Mouse (Mus musculus) brain, adult 2 months (tissue): ENCODE measurements at regions not wholly inside any gene's neighbourhood (a gene's known extent, or its start where the extent isn't known, plus 50 kb on each side); places are given as distances from the start of the nearest gene placed in this dataset.
A peak's percentile ranks its signal among the peaks of the same experiment; 100 is the strongest.

ENCODE experiments used
- DNase-seq: peaks from one replicate; pipeline ENCODE4 v3.0.0; 2011; ENCODE audit warnings: low read depth, low spot score

DNA sequence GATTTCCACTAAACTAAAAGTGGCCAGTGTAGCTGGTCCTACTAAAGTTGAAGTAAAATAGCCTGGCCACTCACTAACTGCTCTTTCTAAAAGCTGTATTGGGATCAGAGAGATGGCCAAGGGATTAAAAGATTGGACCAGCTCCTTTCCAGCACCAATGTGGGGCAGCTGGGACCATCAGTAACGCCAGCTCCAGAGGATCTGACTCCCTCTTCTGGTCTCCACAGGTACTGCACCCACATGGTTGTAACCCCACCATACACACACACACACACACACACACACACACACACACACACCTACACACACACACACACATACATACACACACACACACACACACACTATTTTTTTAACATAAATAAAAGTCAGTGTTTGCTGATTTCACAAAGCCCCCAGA is 122.1 kb upstream of the Topaz1 start:
- DNase-seq = no peak

DNA sequence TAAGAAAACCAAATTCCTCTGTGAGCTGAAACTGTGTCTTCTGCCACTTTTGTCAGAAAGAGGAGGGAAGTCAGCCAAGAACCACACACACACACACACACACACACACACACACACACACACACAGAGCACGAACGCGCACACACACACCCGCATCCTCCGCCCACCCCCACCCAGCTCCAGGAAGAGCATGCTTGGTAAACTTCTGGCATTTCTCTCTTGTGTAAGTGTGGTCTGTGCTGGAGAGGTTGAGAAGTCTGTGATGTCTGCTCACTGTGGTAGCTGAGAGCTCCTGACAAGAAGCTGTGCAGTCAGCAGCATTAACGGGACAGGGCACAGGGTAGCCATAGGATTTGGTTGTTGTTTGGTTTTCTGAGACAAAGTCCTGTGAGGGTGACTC is 120.8 kb upstream of the Topaz1 start:
- peak; percentile 59 for DNase-seq

DNA sequence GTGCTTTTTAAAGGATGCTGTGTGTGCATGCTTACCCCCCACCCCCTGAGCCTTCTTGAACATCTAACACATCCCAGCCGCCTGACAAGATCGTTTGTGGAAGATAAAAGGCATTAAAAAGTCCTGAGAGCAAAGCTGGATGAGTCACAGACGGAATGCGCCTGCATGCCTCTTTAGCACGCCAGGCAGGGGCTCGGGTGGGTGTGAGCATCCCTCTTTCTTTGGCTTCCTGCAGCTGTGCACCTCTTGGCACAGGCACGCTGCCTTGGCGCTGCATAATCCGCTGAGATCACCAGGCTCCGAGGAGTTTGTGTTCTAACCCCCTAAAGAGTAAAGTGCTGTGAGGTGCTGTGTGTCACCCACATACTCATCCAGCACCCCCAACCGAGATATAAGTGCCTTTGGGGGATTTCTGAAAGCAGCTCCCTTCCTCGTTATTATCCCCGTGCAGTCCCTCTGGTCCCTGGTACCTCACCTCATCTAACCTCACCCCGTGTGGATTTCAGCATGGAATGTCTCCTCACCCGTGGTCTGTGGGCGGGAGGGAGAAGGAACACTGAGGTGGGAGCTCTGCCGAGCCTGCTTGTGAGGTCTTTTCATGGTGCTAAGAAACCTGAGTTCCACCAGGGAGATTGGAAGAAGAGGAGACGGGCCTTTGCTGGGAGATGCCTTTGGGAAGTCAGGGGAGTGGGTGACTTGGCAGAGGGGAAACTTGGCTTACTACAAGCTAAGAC is 117.8 kb upstream of the Topaz1 start:
- peak; percentile 96 for DNase-seq

DNA sequence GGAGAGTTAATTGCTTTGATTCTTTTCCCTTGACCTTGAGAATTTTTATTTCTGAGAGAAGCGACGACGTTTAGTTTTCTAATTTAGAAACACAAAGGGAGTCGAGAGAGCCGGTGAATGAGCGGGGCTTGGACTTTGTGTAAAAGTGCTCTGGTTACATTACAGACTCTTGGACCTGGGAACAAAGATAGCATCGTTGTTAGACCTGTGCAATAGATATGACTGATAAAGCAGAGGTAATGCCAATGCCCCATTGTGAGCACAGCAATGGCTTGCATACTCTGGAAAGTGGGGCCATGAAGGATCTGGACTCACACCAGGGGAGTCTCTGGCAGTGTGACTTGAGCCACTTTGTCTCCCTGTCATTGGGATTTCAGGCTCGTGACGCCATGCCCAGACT is 115.4 kb upstream of the Topaz1 start:
- no peak for DNase-seq

DNA sequence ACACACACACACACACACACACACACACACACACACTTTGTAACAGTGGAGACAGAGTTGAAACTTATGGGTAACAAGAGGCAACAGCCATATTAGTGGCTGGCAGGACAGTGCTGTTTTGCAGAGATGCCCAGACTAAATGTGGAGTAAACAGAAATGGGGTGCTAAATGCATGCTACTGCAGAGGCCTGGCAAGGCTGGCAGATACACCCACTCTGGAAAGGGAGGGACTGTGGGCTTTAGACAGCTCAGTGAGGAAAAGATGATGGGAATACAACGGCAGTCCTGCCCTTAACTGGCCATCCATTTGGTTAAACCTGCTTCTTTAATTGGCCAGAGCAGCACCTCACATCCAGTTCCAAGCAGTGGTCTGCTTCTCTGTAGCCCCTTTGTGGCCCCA is 113.7 kb upstream of the Topaz1 start:
- peak; percentile 53 for DNase-seq

DNA sequence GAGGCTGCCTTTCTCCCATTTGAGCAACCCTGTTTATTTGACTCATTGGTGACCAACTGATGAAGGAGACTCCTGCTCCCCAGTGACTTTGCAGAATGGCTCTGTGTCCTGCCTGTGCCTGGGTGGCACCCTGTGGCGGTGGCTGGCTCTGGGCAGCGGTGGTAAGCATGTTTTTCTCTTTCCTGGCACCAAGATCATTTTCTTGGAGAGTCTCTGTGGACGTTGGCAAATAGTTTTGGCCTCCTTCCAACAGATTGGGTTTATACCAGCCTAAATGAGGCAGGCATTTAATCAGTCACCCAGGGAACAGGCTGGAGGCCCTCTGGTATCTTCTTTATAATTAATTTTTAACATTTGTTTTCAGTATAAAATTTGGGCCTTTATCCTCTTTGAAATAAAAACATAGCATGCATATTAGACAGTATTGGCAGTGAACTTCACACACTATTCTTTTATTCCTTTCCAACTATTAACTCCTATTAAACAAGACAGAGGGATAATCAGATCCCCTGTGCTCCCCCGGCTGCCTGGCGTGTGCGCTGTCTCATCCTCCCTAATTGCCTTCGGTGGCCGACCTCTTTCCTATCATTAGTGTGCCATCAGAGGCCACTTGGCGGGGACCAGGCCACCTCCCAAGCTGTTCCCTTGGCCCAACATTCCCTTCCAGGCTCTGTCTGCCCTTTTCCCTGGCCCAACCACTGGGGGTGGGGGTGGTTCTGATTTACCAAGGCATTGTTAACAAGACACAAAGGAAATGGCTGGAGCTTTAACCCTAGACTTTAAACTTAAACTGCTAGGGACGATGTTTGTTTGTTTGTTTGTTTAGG is 111.8 kb upstream of the Topaz1 start:
- peak; percentile 73 for DNase-seq

DNA sequence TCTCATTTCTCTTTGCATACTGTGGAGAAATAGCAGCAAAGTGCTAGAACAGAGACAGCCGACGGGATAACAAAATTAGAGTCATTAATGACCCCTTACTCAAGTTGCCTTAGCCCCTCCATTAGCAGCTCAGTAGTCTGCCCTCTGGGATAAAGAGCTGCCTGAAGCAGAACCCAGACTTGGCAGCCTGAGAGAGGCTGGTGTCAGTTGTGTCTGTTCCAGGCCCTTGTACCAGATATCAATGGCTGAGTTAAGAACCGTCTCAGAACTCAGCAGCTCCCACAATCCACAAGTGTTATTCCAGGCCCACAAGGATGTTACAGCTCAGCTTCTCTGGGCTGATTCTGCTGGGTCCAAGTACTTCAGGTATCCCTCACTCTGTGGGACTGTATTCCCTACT is 109.6 kb upstream of the Topaz1 start:
- no peak for DNase-seq

DNA sequence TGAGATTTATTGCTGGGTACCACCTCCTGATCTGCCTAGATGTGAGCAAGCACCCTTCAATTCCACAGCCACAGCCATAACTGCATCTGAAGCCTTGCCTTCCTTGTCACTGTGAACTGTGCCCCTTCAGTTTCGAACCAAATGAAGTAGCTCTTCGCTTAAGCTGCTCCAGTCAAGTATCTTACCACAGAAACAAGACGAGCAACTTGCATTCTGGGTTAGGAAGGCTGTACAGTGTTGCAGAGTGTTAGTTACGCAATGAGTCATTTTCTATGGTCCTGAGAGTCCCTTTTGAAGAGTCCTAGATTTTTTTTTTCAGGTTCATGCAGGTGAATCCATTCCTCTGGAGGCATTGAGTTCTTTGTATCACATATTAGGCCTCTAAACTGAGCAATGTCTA is 107.9 kb upstream of the Topaz1 start:
- no peak for DNase-seq

DNA sequence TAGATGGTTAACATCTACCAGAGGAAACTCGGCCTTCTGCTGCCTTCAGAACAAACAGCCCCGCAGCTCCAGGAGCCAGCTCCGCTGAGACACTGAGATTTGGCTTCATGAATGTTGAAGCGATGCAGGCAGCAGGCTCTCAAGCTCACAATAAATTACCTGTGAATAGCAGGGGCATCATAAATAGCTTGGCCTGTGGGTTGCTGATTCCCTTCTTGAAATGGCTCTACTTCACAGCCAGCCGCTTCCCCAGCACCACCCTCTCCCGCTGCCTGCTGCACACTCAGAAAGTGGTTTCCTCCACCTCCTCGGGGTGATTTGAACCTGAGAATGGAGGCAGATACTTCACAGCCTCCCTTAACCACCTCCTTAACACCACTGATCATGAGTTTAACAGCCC is 104.2 kb upstream of the Topaz1 start:
- DNase-seq = peak; percentile 70

DNA sequence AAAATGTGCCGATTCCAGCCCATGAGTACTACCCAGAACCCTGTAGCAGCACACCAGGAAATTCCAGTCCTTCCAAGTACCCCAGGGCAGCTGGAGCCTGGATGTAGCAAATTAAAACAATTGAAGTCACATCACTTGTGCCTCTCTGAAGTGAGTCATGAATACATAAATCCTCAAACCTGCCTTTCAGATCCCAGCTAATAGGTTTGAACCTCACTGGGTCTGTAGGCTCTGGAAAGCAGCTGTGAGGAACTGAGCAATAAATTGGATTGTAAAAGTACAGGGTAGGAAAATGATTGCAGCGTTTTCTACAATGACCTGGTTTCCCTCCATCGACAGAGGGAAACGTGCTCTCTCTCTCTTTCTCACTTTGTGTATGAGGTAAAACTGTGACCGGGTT is 101.6 kb upstream of the Topaz1 start:
- DNase-seq = peak; percentile 37

DNA sequence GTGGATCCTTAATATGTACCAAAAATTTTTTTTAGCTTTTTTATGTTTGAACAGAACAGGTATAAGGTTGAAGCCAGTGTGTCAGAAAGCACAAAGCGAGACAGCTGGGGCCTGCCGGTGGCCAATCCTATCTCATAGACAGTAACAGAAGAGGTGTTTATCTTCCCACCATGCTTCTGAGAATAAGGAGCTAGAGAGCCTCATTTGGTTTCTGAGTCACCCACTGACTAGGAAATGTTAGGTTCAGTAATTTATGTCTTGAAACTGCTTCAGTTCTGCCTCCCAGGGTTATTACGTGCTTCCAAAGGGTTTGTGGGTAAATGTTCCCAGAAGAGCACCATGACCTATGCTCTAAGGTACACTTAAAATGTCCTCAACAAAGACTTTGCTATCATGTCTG is 96.3 kb upstream of the Topaz1 start:
- DNase-seq = peak; percentile 80

DNA sequence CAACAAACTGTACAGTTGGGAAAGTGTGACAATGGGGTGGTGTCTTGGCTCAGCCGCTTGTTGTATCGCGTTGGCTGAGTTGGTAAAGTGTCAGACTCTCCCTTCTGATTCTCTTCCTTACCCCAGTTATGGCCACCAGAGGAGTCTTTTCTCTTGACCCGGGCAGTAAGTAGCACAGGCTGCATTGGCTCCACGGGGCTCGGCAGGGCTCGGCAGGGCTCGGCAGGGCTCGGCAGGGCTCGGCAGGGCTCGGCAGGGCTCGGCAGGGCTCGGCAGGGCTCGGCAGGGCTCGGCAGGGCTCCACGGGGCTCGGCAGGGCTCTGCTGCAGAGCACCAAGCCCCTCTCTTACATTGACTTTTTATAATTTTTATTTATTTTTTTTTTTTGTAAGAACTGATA is 91.6 kb upstream of the Topaz1 start:
- peak; percentile 35 for DNase-seq

DNA sequence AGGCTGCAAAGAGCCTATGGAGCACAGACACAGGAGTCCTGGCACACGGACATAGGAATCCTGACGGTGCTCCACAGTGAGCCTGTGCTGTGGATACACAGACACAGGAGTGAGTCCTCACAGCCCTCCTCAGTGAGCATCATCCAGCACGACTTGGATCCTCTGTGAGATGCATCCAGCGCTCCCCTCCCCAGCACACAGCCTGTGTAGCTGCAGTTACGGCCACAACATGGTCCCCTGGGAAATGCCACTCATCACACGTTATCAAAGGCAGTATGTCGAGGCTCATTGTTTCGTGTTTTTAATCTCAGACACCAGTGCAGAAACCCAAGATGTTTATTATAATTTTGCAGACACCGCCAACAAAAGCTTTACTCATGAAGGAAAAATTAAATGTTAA is 87.1 kb upstream of the Topaz1 start:
- DNase-seq = peak; percentile 48

DNA sequence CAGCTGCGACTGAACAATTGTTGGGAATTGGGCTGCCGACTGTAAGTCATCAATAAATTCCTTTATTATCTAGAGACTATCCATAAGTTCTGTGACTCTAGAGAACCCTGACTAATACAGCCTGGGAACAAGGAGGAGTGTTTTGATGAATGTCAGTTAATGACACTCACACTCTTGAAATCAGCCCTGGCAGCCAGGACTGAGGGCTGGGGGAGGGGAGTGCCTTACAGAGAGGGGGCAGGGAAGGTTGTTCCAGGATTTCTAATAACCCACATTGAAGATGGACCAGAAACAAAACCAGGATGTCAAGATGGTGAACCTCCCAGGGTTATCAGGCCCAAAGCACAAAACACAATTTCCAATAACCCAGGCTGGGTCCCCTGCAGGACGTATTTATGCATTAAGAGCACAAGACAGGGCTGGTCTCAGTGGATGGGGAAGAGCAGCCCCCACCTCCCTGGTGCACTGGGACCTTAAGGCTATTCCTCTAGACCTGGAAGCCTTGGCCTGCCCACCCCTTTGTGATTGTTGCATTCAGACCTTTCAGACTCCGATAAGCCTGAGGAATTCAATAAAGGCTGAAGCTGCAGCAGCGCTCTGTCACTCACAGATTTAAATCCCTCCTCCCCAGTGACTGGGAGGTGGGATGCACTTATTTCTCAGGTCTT is 80.0 kb upstream of the Topaz1 start:
- no peak for DNase-seq

DNA sequence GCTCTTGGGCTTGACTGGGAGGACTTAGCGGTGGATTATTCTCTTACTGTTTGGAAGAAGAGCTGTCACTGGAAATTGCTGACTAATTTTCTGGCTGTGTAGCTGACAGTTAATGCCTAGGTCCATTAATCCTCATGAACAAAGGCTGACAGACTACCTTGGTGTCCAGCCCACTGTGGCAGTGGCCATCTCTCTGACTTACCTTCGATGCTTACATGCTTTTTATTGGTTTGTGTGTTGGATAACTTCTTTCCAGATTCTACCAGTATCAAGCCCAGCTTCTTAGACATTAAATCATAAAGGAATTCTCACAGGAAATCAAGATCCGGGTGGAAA is 79.5 kb upstream of the Topaz1 start:
- DNase-seq = no peak

DNA sequence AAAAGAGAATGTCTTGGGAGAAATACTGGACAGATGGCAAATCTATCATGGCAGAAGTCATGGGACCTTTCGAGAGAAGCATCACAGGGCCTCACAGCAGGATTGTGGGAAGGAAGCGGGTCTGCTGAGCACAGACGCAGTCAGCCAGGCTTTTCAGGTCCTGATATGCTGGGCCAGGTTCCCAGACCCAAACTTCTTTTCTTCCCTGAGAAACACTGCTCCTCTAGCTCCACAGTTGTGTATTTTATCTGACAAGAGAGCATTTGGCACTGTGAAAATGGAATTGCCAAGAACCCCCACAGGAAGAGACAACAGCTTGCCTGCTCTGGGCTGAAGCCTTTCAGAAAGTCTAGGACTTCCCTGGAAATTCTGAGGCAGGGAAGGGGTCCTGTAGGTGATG is 73.4 kb upstream of the Topaz1 start:
- peak; percentile 53 for DNase-seq

DNA sequence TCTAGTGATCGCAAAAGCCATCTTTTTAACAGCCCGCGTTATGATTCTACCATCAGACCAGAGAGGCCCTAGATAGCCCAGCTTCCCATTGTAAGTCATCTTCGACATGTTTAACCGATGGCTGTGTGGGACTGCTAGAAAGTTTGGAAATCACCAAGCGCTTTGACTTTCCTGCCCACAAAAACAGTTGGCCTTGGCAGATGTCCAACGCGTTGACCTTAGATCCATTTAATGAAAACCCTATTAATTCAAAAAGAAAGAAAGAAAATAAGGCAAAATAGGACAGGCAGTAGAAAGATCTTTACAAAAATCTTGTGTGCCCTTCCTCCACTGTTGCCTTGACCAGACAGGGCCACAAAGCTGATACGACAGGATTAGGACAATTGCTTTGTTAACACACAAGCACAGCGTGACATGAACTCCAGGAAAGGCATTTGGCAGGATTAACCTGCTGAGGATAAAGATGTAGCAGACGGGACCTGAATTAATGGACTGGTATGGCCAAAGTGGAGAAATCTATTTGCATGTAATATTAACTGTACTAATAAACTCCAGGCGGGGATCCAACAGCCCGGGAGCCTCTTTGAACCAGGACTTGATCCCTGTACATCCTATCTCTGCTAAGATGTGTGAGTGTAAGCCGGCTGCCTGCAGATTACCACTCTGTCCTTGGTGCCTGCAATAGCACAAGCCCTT is 69.0 kb upstream of the Topaz1 start:
- DNase-seq = no peak

DNA sequence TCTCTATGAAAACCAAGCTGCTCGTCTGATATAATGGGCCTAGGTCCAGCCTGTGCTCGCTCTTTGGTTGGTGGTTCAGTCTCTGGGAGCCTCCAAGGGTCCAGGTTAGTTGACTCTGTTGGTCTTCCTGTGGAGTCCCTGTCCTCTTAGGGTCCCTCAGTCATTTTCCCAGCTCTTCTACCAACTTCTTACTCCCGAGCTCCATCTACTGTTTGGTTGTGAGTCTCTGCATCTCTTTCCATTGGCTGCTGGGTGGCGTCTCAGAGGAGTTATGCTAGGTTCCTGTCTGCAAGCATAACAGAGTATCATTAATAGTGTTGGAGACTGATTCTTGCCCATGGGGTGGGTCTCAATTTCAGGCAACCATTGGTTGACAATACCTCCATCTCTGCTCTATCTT is 60.0 kb upstream of the Topaz1 start:
- peak; percentile 81 for DNase-seq

DNA sequence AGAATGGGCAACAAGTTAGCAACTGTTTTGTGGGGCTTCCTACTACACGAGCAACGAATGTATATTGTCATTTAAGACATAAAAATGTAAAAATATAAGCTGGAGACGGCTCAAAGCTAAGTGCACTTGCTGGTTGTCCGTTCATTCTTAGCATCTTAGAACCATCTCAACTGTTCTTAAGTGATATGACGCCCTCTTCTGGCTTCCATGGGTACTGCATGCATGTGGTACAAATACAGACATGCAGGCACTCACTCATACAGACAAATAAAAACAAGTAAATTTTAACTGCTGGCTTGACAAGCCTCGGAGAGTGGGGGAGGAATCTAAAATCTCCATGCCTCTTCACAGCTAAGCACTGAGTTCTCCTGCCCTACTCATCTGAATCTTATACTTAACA is 55.3 kb upstream of the Topaz1 start:
- DNase-seq = peak; percentile 76

DNA sequence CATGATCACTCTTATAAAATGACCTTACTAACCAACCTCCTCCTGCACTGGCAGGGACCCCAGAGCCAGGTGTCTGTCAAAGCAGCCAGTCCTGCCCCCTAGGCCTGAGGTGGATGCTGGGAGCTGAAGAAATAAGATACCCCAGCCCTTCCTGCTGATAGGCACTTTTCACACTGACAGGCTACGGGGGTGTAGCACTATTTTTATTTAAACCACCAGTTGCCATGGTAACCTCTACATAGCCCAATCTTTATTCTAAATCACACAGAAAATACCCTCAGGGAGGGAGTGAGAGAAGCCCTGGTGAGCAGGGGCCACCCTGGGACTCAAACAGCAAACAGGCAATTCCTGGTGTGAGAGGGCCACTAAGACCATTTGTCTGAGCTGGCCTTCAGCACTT is 51.4 kb upstream of the Topaz1 start:
- DNase-seq = peak; percentile 74
